Mouse (Mus musculus) liver, adult 2 months (tissue): ENCODE results near the gene Foxr2.

Experiments used
- CTCF ChIP-seq: fragments of 200-500 bp; IDR thresholded peaks from 2 replicates; pipeline ENCODE4 v1.5.1; 2011; ENCODE audit warnings: low read depth, low read length, control low read depth
- POLR2A ChIP-seq: fragments of 200-500 bp; IDR thresholded peaks from 2 replicates; pipeline ENCODE4 v1.6.1; 2011; ENCODE audit warnings: low read length, control low read depth; ENCODE audit not compliant: insufficient read depth; ENCODE audit errors: extremely low read depth

DNA sequence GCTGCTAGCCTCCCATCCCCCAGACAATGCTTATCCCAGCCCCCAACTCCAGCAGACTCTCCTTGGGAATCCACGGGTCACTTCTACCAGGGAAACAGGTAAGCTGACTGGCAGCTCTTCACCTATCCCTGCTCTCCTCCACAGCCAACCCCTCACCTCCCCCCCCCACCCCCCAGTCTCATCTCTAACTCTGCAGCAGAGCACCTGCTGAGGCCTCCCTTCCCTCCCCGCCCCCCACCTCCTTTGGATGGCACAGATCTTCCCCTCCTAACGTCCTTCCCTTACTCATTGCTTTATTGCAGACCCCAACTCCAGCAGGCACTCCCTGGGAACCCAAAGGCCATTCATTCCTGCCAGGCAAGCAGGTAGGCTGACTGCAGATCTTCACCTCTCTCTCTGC is at the start of gene Foxr2:
- no peak for TF ChIP-seq POLR2A
- TF ChIP-seq CTCF, result no peak
